Mouse (Mus musculus) liver, postnatal 0 days (tissue): ENCODE measurements around the gene Ubiad1. TPM values are rescaled to one million over a fixed set of nuclear protein-coding genes. Genes with fewer than 3 reads are reported as not detected.

Source experiments
- ATAC-seq: fragments of 200-750 bp; cut with Nextera tagmentation; 2 replicates; pipeline ENCODE4 v1.8.0; 2017; ENCODE audit warnings: mild to moderate bottlenecking, moderate library complexity
- DNase-seq: peaks from one replicate; pipeline ENCODE4 v3.0.0-alpha.2; 2016
- H3K27ac ChIP-seq: fragments of 300-500 bp; sonication (generic); 2 replicates; pipeline ENCODE4 v1.5.1; 2014; ENCODE audit warnings: antibody characterized with exemption, moderate library complexity, mild to moderate bottlenecking, low read depth
- H3K27me3 ChIP-seq: fragments of 300-500 bp; sonication (generic); 2 replicates; pipeline ENCODE4 v1.6.1; 2014; ENCODE audit warnings: low read length, control low read depth, mixed read lengths; ENCODE audit not compliant: insufficient read depth
- H3K36me3 ChIP-seq: fragments of 300-500 bp; sonication (generic); replicated peaks from 2 replicates; pipeline ENCODE4 v1.6.1; 2014; ENCODE audit warnings: mild to moderate bottlenecking, control low read depth, low read length, moderate library complexity, mixed read lengths; ENCODE audit not compliant: insufficient read depth
- H3K4me1 ChIP-seq: fragments of 300-500 bp; sonication (generic); 2 replicates; pipeline ENCODE4 v1.6.1; 2014; ENCODE audit warnings: antibody characterized with exemption, mild to moderate bottlenecking, control low read depth; ENCODE audit not compliant: insufficient read depth
- H3K4me2 ChIP-seq: fragments of 300-500 bp; sonication (generic); 2 replicates; pipeline ENCODE4 v1.6.1; 2014; ENCODE audit warnings: low read depth, mild to moderate bottlenecking, low read length, moderate library complexity, mixed read lengths
- H3K4me3 ChIP-seq: fragments of 300-500 bp; sonication (generic); 2 replicates; pipeline ENCODE4 v1.5.1; 2014; ENCODE audit warnings: low read depth, low read length
- H3K9ac ChIP-seq: fragments of 300-500 bp; sonication (generic); replicated peaks from 2 replicates; pipeline ENCODE4 v1.6.1; 2014; ENCODE audit warnings: mild to moderate bottlenecking, moderate library complexity
- H3K9me3 ChIP-seq: fragments of 300-500 bp; sonication (generic); 2 replicates; pipeline ENCODE4 v1.6.1; 2016; ENCODE audit warnings: mild to moderate bottlenecking, control low read depth, low read length, mixed read lengths
- CTCF ChIP-seq: sonication (generic); IDR thresholded peaks from 2 replicates; pipeline ENCODE4 v1.5.1; 2016; ENCODE audit warnings: antibody characterized with exemption, low read depth
- EP300 ChIP-seq: IDR thresholded peaks from 2 replicates; pipeline ENCODE4 v1.6.1; 2016; ENCODE audit warnings: antibody characterized with exemption, low read depth, mild to moderate bottlenecking
- WGBS: fragments of 180-500 bp; shearing (Covaris S2); extraction: QIAGEN DNeasy Blood & Tissue Kit; methylation state at CpG from one replicate; pipeline ENCODE4 v1.1.7; 2014; ENCODE audit not compliant: insufficient replicate concordance; 5-methylcytosine and 5-hydroxymethylcytosine counted together
- polyA plus RNA-seq: library from polyadenylated mRNA; unstranded; fragments of >200 nt; fragmentation: Nextera tagmentation; extraction: Ambion mirVana; gene quantifications from 2 replicates; pipeline ENCODE4 v1.2.1, GENCODE M21; 2015

The Ubiad1 gene
- polyA plus RNA-seq, 1 experiment from 2014 or later: 10.2 TPM

DNA sequence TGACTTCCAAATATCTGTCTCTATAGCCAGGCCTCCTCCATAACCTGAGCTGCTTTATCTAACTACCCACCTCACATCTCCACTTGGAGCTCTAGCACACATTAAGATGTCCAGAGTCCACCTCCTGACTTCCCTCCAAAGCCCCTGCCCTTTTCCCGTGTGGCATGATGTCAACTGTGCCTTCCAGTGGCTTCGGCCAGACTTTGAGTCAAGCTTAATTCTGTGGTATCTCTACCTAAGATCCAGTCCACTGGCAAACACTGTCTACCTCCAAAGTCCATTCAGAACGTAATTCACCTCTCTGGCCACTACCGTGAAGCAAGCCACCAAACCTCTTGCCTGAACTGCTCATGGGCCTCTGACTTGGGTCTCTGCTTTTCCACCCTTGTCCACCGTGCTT lies 2.6 kb downstream of the Ubiad1 start:
- H3K9me3 ChIP-seq: no peaks in the 10 kb centered on the region
- peaks cover 36% of the 10 kb centered on the region for H3K4me1 ChIP-seq
- DNase-seq (no peak), ATAC-seq (no peak)
- H3K36me3 ChIP-seq: no peaks in the 10 kb centered on the region
- H3K4me2 ChIP-seq: peak overlapping the region; percentile 18; the same call in 1 of the 2 replicates
- 63% methylated on average over 5 of the region's 5 CpGs for WGBS
- H3K4me3 ChIP-seq: no peak overlapping the region
- H3K27me3 ChIP-seq: no peaks in the 10 kb centered on the region
- no peak overlapping the region for H3K27ac ChIP-seq
- no peak overlapping the region for H3K9ac ChIP-seq
- TF ChIP-seq EP300 (no peak), CTCF (no peak)

DNA sequence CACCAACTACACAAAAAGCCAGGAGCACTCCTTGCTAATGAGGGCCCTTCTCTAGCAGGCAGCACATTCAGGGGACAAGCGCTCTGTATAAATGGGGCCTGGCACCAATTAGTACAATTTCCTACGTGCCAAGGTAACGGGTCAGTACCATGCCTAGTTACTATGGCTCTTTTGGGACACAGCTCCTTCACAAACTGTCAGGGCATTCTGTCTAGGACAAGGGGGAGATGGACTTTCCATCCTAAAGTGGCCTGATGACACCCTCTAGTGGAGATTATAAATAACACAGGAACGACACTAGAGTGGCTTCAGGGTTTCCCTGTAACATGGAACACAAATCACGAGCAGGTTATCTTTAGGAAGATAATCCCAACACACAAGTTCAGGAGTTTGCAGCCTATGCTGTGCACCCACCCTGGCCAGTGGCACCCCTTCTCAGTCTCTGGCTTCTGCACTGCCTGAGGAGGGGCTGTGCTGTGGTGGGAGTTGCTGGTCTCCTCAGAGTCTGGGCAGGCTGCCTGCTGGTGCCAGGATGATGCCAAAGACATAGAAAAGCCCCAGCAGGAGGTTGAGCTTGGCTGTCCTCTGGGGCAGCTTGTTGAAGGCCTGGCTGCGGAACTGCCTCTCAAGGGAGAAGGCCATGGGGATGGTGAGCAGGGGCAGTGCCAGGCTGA lies 8.8 kb downstream of the Ubiad1 start:
- no peaks in the 10 kb centered on the region for H3K27me3 ChIP-seq
- peaks cover 7% of the 10 kb centered on the region for H3K36me3 ChIP-seq
- H3K9me3 ChIP-seq: no peaks in the 10 kb centered on the region
- WGBS: 69% methylated on average over 6 of the region's 6 CpGs
- H3K9ac ChIP-seq: no peak overlapping the region
- ATAC-seq (no peak), DNase-seq (no peak)
- H3K4me1 ChIP-seq: peaks cover 4% of the 10 kb centered on the region
- TF ChIP-seq CTCF (peak; percentile 53), EP300 (no peak)
- H3K4me2 ChIP-seq: no peak overlapping the region
- H3K4me3 ChIP-seq: no peak overlapping the region
- no peak overlapping the region for H3K27ac ChIP-seq

DNA sequence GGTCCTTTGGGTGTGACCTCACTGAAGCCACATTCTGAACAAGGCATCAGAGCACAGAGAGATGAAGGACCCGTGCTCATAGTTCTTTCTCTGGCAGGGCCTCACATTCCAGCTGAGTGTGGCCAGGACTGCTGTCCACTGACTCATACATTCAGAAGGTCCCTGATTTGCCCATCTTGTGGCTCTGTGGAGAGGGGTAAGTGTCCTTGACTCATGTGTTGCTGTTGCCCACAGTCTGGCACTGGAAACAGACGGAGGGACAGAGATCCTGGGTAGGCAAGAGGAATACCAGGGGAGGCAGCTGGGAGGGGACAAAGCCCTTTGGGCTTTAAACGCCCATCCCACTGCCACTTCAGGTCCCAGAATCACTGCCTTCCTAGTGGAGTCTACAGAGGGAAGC lies 9.5 kb downstream of the Ubiad1 start:
- no peaks in the 10 kb centered on the region for H3K9me3 ChIP-seq
- 77% methylated on average over 3 of the region's 3 CpGs for WGBS
- peaks cover 7% of the 10 kb centered on the region for H3K36me3 ChIP-seq
- no peak overlapping the region for H3K4me2 ChIP-seq
- H3K4me3 ChIP-seq: no peak overlapping the region
- no peak for TF ChIP-seq CTCF
- TF ChIP-seq EP300: no peak
- DNase-seq (no peak), ATAC-seq (no peak)
- no peaks in the 10 kb centered on the region for H3K27me3 ChIP-seq
- H3K4me1 ChIP-seq: peaks cover 4% of the 10 kb centered on the region; the same call in 1 of the 2 replicates
- H3K27ac ChIP-seq: no peak overlapping the region
- no peak overlapping the region for H3K9ac ChIP-seq

DNA sequence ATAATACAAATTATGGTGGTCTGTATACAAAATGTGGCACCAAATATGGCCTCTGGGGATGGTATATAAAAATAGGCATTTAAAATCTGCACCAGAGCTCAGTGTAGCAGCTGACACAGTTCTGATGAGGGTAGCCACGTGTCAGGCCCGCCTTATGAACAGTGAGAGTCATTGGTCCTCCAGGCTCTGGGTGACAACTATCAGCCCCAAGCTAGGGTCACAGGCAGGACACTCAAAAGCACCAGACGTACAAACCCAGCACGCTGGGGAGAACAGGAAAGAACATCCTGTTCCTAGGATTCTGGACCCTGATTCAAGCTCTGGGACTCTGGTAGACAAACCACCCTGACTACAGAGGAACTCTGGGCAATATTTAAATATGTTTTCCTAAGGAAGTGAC lies 10.0 kb downstream of the Ubiad1 start:
- DNase-seq (no peak), ATAC-seq (no peak)
- H3K4me1 ChIP-seq: peaks cover 4% of the 10 kb centered on the region; the same call in 1 of the 2 replicates
- H3K27me3 ChIP-seq: no peaks in the 10 kb centered on the region
- H3K27ac ChIP-seq: no peak overlapping the region
- no peak overlapping the region for H3K4me2 ChIP-seq
- H3K9me3 ChIP-seq: no peaks in the 10 kb centered on the region
- peaks cover 7% of the 10 kb centered on the region for H3K36me3 ChIP-seq
- H3K4me3 ChIP-seq: no peak overlapping the region
- no peak overlapping the region for H3K9ac ChIP-seq
- TF ChIP-seq CTCF (no peak), EP300 (no peak)
- 84% methylated on average over 4 of the region's 4 CpGs for WGBS

DNA sequence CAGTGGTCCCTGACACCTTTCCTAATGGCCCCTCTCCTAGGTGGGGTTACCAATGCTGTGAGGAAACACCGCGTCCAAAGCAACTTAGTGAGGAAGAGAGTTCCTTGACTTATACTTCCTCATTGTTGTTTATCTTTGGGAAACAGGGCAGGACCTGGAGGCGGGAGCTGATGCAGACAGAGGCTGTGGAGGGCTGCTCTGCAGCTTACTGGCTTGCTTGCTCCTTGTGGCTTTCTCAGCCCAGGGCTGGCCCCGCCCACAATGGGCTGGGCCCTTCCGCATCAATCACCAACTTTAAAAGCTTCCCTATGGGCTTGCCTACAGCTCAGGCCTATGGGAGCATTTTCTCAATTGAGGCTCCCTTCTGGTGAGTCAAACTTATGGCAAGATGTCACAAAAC lies 10.8 kb downstream of the Ubiad1 start:
- 67% methylated on average over 5 of the region's 5 CpGs for WGBS
- H3K4me3 ChIP-seq: no peak overlapping the region
- H3K9ac ChIP-seq: no peak overlapping the region
- no peak for TF ChIP-seq EP300
- no peak for TF ChIP-seq CTCF
- no peaks in the 10 kb centered on the region for H3K9me3 ChIP-seq
- ATAC-seq (no peak), DNase-seq (no peak)
- H3K4me2 ChIP-seq: 0 out of 2 replicates have a peak overlapping the region, but pooled peaks have one; percentile 2
- no peaks in the 10 kb centered on the region for H3K27me3 ChIP-seq
- H3K36me3 ChIP-seq: peaks cover 7% of the 10 kb centered on the region
- H3K4me1 ChIP-seq: peaks cover 4% of the 10 kb centered on the region; the same call in 1 of the 2 replicates
- no peak overlapping the region for H3K27ac ChIP-seq

DNA sequence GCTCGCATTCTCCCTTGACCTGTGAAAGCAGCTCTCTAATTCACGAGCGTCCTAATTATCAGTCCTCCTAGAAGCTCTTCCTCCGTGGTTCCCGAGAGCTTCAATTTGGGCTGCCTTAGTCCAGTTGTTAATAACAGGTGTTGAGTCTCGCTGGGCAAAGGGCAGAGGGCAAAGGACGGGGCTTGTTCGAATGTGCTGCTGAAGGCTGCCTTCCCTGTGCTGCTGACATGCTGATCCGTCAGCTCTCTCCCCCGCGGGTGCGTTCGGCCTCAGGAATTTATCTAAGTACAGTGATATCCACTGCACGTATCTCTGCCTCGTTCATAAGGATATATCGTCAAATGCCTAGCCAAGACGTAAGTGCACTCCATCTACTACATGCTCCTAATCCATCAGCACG lies 11.2 kb downstream of the Ubiad1 start:
- no peaks in the 10 kb centered on the region for H3K9me3 ChIP-seq
- H3K9ac ChIP-seq: no peak overlapping the region
- no peak for ATAC-seq
- peaks cover 7% of the 10 kb centered on the region for H3K36me3 ChIP-seq
- H3K27ac ChIP-seq: no peak overlapping the region
- TF ChIP-seq EP300 (no peak), CTCF (no peak)
- 0 out of 2 replicates have a peak overlapping the region, but pooled peaks have one; percentile 2 for H3K4me2 ChIP-seq
- no peak overlapping the region for H3K4me3 ChIP-seq
- no peaks in the 10 kb centered on the region for H3K27me3 ChIP-seq
- H3K4me1 ChIP-seq: peaks cover 4% of the 10 kb centered on the region; the same call in 1 of the 2 replicates
- DNase-seq: no peak
- 65% methylated on average over 18 of the region's 18 CpGs for WGBS
